9 mouse cellular contexts compared by ENCODE assay signal in the genomic region with DNA sequence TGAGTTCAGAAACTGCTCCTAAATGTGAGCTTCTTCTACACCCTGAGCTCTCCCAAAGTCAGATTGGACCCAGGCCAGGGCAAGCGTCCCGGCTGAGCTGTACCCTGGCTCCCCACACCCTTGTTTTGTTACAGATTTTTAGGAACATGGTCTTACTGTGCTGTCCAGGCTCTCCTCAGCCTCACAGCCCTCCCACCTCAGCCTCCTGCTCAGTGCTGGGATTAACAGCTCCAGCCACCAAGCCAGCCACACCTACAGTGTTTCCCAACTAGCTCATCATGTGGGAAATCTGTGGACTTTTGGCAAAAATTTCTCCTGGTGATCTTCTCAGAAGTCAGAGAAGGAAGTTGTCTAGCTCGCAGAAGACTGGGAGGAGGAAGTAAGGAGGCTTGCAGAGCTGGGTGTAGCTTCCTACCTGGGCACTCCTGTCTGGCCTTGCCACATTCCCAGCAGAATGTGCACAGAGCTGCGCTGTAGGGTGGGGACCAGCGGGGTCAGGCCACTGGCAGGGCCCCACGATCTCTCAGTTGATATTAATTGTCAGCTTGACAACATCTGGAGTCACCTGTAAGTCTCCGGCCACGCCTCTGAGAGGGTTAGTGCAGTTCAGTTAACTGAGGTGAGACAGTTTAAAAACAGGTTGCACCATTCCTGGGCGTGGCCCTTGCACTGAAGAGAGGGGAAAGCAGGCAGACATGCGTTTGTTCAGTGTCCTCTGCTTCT. TPM values are rescaled to one million over a fixed set of nuclear protein-coding genes. Genes with fewer than 3 reads are reported as not detected.
A peak's percentile ranks its signal among the peaks of the same experiment; 100 is the strongest.
DNase-seq lines count a peak whose midpoint lies in the region; ATAC-seq and TF ChIP-seq lines count a peak whose summit lies in the region.
"Had no signal": no experiment of that assay in that cellular context is flagged by ENCODE, and none has a peak within 500 bp of the region (broad histone marks: within the 10 kb centered on the region; RNA-seq: fewer than 3 reads in every experiment).

No protein-coding gene starts in this region.

- no peak for TF ChIP-seq CTCF in intestine, postnatal 0 days (IDR thresholded peaks at IDR 0.05; ENCODE audit: low read depth)
- TF ChIP-seq CTCF in testis, adult 2 months (IDR thresholded peaks at IDR 0.05; ENCODE audit: control insufficient read depth, insufficient read depth, insufficient replicate concordance, low read depth, low read length), result no peak

- H3K9ac ChIP-seq in liver, embryonic 12.5 days, result no peak overlapping the region
- no peak overlapping the region for H3K9ac ChIP-seq in liver, embryonic 11.5 days (ENCODE audit: low read depth, low read length)
- no peak overlapping the region; the same call in 1 of the 2 replicates for H3K9ac ChIP-seq in intestine, postnatal 0 days (ENCODE audit: low read depth, low read length)
- no peak overlapping the region for H3K9ac ChIP-seq in kidney, embryonic 16.5 days (replicated peaks; ENCODE audit: low read length)
- H3K9ac ChIP-seq: hindbrain, embryonic 14.5 days had no signal

- H3K9me3 ChIP-seq in liver, embryonic 12.5 days (replicated peaks), result peaks cover 7% of the 10 kb centered on the region; the same call in 1 of the 2 replicates
- H3K9me3 ChIP-seq in liver, embryonic 11.5 days (ENCODE audit: control insufficient read depth, low read length), result no peaks in the 10 kb centered on the region
- no peaks in the 10 kb centered on the region for H3K9me3 ChIP-seq in intestine, postnatal 0 days (ENCODE audit: control insufficient read depth)
- peaks cover 7% of the 10 kb centered on the region; the same call in 1 of the 2 replicates for H3K9me3 ChIP-seq in kidney, embryonic 16.5 days (ENCODE audit: low read length)

- H3K27me3 ChIP-seq in liver, embryonic 12.5 days (replicated peaks), result no peaks in the 10 kb centered on the region
- H3K27me3 ChIP-seq in liver, embryonic 11.5 days (replicated peaks; ENCODE audit: control insufficient read depth, insufficient read depth, low read length), result no peaks in the 10 kb centered on the region
- H3K27me3 ChIP-seq in intestine, postnatal 0 days (replicated peaks; ENCODE audit: control insufficient read depth, insufficient read depth, low read length), result no peaks in the 10 kb centered on the region
- H3K27me3 ChIP-seq in testis, adult 2 months (ENCODE audit: control insufficient read depth, insufficient read depth, low read length), result no peaks in the 10 kb centered on the region
- H3K27me3 ChIP-seq in kidney, embryonic 16.5 days (ENCODE audit: insufficient read depth, low read length), result no peaks in the 10 kb centered on the region

- H3K4me1 ChIP-seq in liver, embryonic 12.5 days, result peaks cover 35% of the 10 kb centered on the region
- peaks cover 14% of the 10 kb centered on the region for H3K4me1 ChIP-seq in liver, embryonic 11.5 days (replicated peaks; ENCODE audit: control insufficient read depth, insufficient read depth, low read length)
- peaks cover 12% of the 10 kb centered on the region for H3K4me1 ChIP-seq in intestine, postnatal 0 days (replicated peaks; ENCODE audit: control insufficient read depth, insufficient read depth, low read length)
- peaks cover 3% of the 10 kb centered on the region for H3K4me1 ChIP-seq in testis, adult 2 months (ENCODE audit: control insufficient read depth, insufficient read depth, low read length)
- H3K4me1 ChIP-seq in kidney, embryonic 16.5 days (ENCODE audit: insufficient read depth, low read length), result 0 out of 2 replicates have a peak, but pooled peaks cover 3% of the 10 kb centered on the region

- WGBS in liver, embryonic 12.5 days (ENCODE audit: insufficient replicate concordance), result 80% methylated on average over 10 of the region's 10 CpGs
- WGBS in liver, embryonic 11.5 days, result 88% methylated on average over 10 of the region's 10 CpGs
- 34% methylated on average over 10 of the region's 10 CpGs for WGBS in intestine, postnatal 0 days
- WGBS in kidney, embryonic 16.5 days, result 82% methylated on average over 10 of the region's 10 CpGs

- no peak overlapping the region for H3K4me2 ChIP-seq in liver, embryonic 12.5 days
- no peak overlapping the region for H3K4me2 ChIP-seq in liver, embryonic 11.5 days
- H3K4me2 ChIP-seq in intestine, postnatal 0 days (replicated peaks; ENCODE audit: low read depth), result no peak overlapping the region
- no peak overlapping the region for H3K4me2 ChIP-seq in kidney, embryonic 16.5 days (replicated peaks; ENCODE audit: low read depth, low read length)
- H3K4me2 ChIP-seq: hindbrain, embryonic 14.5 days had no signal

- intact Hi-C loops in gastrocnemius, postnatal 36 days (cut with DNase I), result loop anchor here (5.0 kb wide), 1 partner anchor 36 kb away; no protein-coding TSS in a partner anchor

- no peak for DNase-seq in liver, embryonic 11.5 days (ENCODE audit: low spot score)
- peak; percentile 78 to 85 for DNase-seq in gastrocnemius, postnatal 36 days
- DNase-seq in embryo, embryonic 10.5 days (ENCODE audit: low spot score), result no peak
- no peak for DNase-seq in natural killer cell, adult 2 months (ENCODE audit: low spot score in 2 of 2)

- H3K4me3 ChIP-seq in liver, embryonic 12.5 days, result no peak overlapping the region
- H3K4me3 ChIP-seq in liver, embryonic 11.5 days (ENCODE audit: low read depth, low read length), result no peak overlapping the region
- H3K4me3 ChIP-seq in intestine, postnatal 0 days (ENCODE audit: low read depth, low read length), result no peak overlapping the region
- H3K4me3 ChIP-seq in testis, adult 2 months (ENCODE audit: control insufficient read depth, low read depth, low read length), result no peak overlapping the region
- H3K4me3 ChIP-seq in kidney, embryonic 16.5 days (ENCODE audit: low read length), result no peak overlapping the region

- H3K27ac ChIP-seq in liver, embryonic 12.5 days, result peak overlapping the region; percentile 28; the same call in 1 of the 2 replicates
- no peak overlapping the region for H3K27ac ChIP-seq in liver, embryonic 11.5 days (ENCODE audit: low read depth, low read length)
- H3K27ac ChIP-seq in intestine, postnatal 0 days (ENCODE audit: low read depth, low read length), result peak overlapping the region; percentile 78
- H3K27ac ChIP-seq in testis, adult 2 months (ENCODE audit: control insufficient read depth, insufficient read depth, low read depth, low read length), result peak overlapping the region; percentile 16; the same call in 1 of the 2 replicates
- no peak overlapping the region for H3K27ac ChIP-seq in kidney, embryonic 16.5 days (ENCODE audit: low read length)
- H3K27ac ChIP-seq: hindbrain, embryonic 14.5 days had no signal

- peaks cover 100% of the 10 kb centered on the region for H3K36me3 ChIP-seq in liver, embryonic 12.5 days
- peaks cover 37% of the 10 kb centered on the region for H3K36me3 ChIP-seq in liver, embryonic 11.5 days (ENCODE audit: control insufficient read depth, insufficient read depth, low read length)
- H3K36me3 ChIP-seq in intestine, postnatal 0 days (ENCODE audit: control insufficient read depth, insufficient read depth), result peaks cover 28% of the 10 kb centered on the region
- H3K36me3 ChIP-seq in testis, adult 2 months (ENCODE audit: control insufficient read depth, insufficient read depth, low read length), result no peaks in the 10 kb centered on the region
- peaks cover 18% of the 10 kb centered on the region for H3K36me3 ChIP-seq in kidney, embryonic 16.5 days (ENCODE audit: insufficient read depth, low read length)

- ATAC-seq in liver, embryonic 12.5 days, result no peak
- ATAC-seq in liver, embryonic 11.5 days (replicated peaks; ENCODE audit: low FRiP score), result no peak
- ATAC-seq in intestine, postnatal 0 days, result peak; percentile 84
- no peak for ATAC-seq in kidney, embryonic 16.5 days (ENCODE audit: low FRiP score, low TSS enrichment)

- no peak for TF ChIP-seq POLR2A in testis, adult 2 months (IDR thresholded peaks at IDR 0.05; ENCODE audit: control insufficient read depth, low read depth, low read length)

RNA-seq across cellular contexts. Expression of a gene that starts 16.9 kb away (rescaled TPM):
- 6.3 and 7.0 TPM in 2 replicates for polyA plus RNA-seq in liver, embryonic 12.5 days (2016; fragmentation: Nextera tagmentation; extraction: Ambion mirVana)
- 7.7 and 8.0 TPM in 2 replicates for polyA plus RNA-seq in liver, embryonic 11.5 days (2014; fragmentation: Nextera tagmentation; extraction: Ambion mirVana)
- 1 to 10 TPM; 3.2 to 3.5 TPM for total RNA-seq in gastrocnemius, postnatal 36 days (2021)
- 25.6 and 25.8 TPM in 2 replicates for polyA plus RNA-seq in intestine, postnatal 0 days (2015; fragmentation: Nextera tagmentation; extraction: Ambion mirVana)
- polyA plus RNA-seq in testis, adult 2 months (2012; rRNA removed), result 46.2 and 46.3 TPM in 2 replicates
- polyA plus RNA-seq in kidney, embryonic 16.5 days (2015; fragmentation: Nextera tagmentation; extraction: Ambion mirVana), result 18.6 and 23.0 TPM in 2 replicates

RNA-seq across cellular contexts. Expression of a gene that starts 25.3 kb away (rescaled TPM):
- polyA plus RNA-seq in liver, embryonic 12.5 days (2016; fragmentation: Nextera tagmentation; extraction: Ambion mirVana), result 0.08 TPM in 1 of 2 replicates, not detected in the other
- polyA plus RNA-seq in liver, embryonic 11.5 days (2014; fragmentation: Nextera tagmentation; extraction: Ambion mirVana), result 0.12 and 0.27 TPM in 2 replicates
- total RNA-seq in gastrocnemius, postnatal 36 days (2021), result not detected
- 0.08 TPM in 1 of 2 replicates, not detected in the other for polyA plus RNA-seq in intestine, postnatal 0 days (2015; fragmentation: Nextera tagmentation; extraction: Ambion mirVana)
- 0.66 and 0.88 TPM in 2 replicates for polyA plus RNA-seq in testis, adult 2 months (2012; rRNA removed)
- polyA plus RNA-seq in kidney, embryonic 16.5 days (2015; fragmentation: Nextera tagmentation; extraction: Ambion mirVana), result 0.77 TPM in 1 of 2 replicates, not detected in the other
- polyA plus RNA-seq: hindbrain, embryonic 14.5 days had no signal

RNA-seq across cellular contexts. Expression of a gene that starts 29.5 kb away (rescaled TPM):
- polyA plus RNA-seq in liver, embryonic 12.5 days (2016; fragmentation: Nextera tagmentation; extraction: Ambion mirVana), result 26.4 and 28.5 TPM in 2 replicates
- polyA plus RNA-seq in liver, embryonic 11.5 days (2014; fragmentation: Nextera tagmentation; extraction: Ambion mirVana), result 43.3 and 45.8 TPM in 2 replicates
- total RNA-seq in gastrocnemius, postnatal 36 days (2021), result 1 to 10 TPM; 8.0 to 8.9 TPM
- polyA plus RNA-seq in intestine, postnatal 0 days (2015; fragmentation: Nextera tagmentation; extraction: Ambion mirVana), result 28.0 TPM in 2 replicates
- polyA plus RNA-seq in testis, adult 2 months (2012; rRNA removed), result 21.0 and 21.7 TPM in 2 replicates
- polyA plus RNA-seq in kidney, embryonic 16.5 days (2015; fragmentation: Nextera tagmentation; extraction: Ambion mirVana), result 54.3 and 57.9 TPM in 2 replicates

RNA-seq across cellular contexts. Expression of a gene that starts 34.2 kb away (rescaled TPM):
- polyA plus RNA-seq in liver, embryonic 12.5 days (2016; fragmentation: Nextera tagmentation; extraction: Ambion mirVana), result 34.9 and 35.7 TPM in 2 replicates
- polyA plus RNA-seq in liver, embryonic 11.5 days (2014; fragmentation: Nextera tagmentation; extraction: Ambion mirVana), result 45.3 and 45.6 TPM in 2 replicates
- total RNA-seq in gastrocnemius, postnatal 36 days (2021), result 10 to 100 TPM in 1 of 2 experiments, 1 to 10 TPM in 1; 8.8 to 12.4 TPM
- 93.3 and 96.4 TPM in 2 replicates for polyA plus RNA-seq in intestine, postnatal 0 days (2015; fragmentation: Nextera tagmentation; extraction: Ambion mirVana)
- polyA plus RNA-seq in testis, adult 2 months (2012; rRNA removed), result 6.4 and 6.7 TPM in 2 replicates
- polyA plus RNA-seq in kidney, embryonic 16.5 days (2015; fragmentation: Nextera tagmentation; extraction: Ambion mirVana), result 51.9 and 58.9 TPM in 2 replicates

RNA-seq across cellular contexts. Expression of a gene that starts 42.3 kb away (rescaled TPM):
- 28.2 and 28.3 TPM in 2 replicates for polyA plus RNA-seq in liver, embryonic 12.5 days (2016; fragmentation: Nextera tagmentation; extraction: Ambion mirVana)
- 40.7 and 42.8 TPM in 2 replicates for polyA plus RNA-seq in liver, embryonic 11.5 days (2014; fragmentation: Nextera tagmentation; extraction: Ambion mirVana)
- 1 to 10 TPM; 1.6 to 2.1 TPM for total RNA-seq in gastrocnemius, postnatal 36 days (2021)
- polyA plus RNA-seq in intestine, postnatal 0 days (2015; fragmentation: Nextera tagmentation; extraction: Ambion mirVana), result 9.1 and 10.5 TPM in 2 replicates
- 77.6 and 77.9 TPM in 2 replicates for polyA plus RNA-seq in testis, adult 2 months (2012; rRNA removed)
- polyA plus RNA-seq in kidney, embryonic 16.5 days (2015; fragmentation: Nextera tagmentation; extraction: Ambion mirVana), result 40.0 and 40.1 TPM in 2 replicates

Comparison
In these comparisons a context has a peak if more than half of its experiments do, and no peak if none do; other contexts are left out.
1. H3K27ac ChIP-seq: peak in liver, embryonic 12.5 days (single experiment), intestine, postnatal 0 days (single experiment) and testis, adult 2 months (single experiment); none in liver, embryonic 11.5 days (single experiment) and kidney, embryonic 16.5 days (single experiment).
2. DNase-seq: peak in gastrocnemius, postnatal 36 days (2 of 2); none in liver, embryonic 11.5 days (single experiment), embryo, embryonic 10.5 days (single experiment) and natural killer cell, adult 2 months (0 of 2).